Mouse (Mus musculus): Measurements from ENCODE around the gene Cts8. TPM values are rescaled to one million over a fixed set of nuclear protein-coding genes. Genes with fewer than 3 reads are reported as not detected.

Gene Cts8
- polyA plus RNA-seq (2015; fragmentation: Nextera tagmentation; extraction: Ambion mirVana), result not detected in 2 replicates

GRCm38 (mm10) chr13:61255258-61255657 lies at the start of gene Cts8:
TSS of gene Cts8 (minus strand) at chr13:61255358.
- peaks cover 36% of the 10 kb centered on the region for H3K9me3 ChIP-seq
- H3K4me1 ChIP-seq (replicated peaks), result no peaks in the 10 kb centered on the region
- H3K27ac ChIP-seq, result no peak within 1 kb of the TSS
- no peaks in the 10 kb centered on the region for H3K27me3 ChIP-seq
- H3K4me3 ChIP-seq, result no peak within 1 kb of the TSS
- WGBS, result 87% methylated on average over 2 of the region's 2 CpGs
- no peak within 1 kb of the TSS for H3K4me2 ChIP-seq
- H3K9ac ChIP-seq, result no peak within 1 kb of the TSS
- no peaks in the 10 kb centered on the region for H3K36me3 ChIP-seq
- ATAC-seq (ENCODE audit: low FRiP score), result no peak

- no peak within 1 kb of the TSS for H3K4me3 ChIP-seq
- WGBS, result 85% methylated on average over 2 of the region's 2 CpGs
- H3K9me3 ChIP-seq, result peaks cover 30% of the 10 kb centered on the region
- H3K27me3 ChIP-seq, result no peaks in the 10 kb centered on the region
- no peak for ATAC-seq (ENCODE audit: low FRiP score)
- no peak within 1 kb of the TSS for H3K4me2 ChIP-seq
- no peak within 1 kb of the TSS for H3K27ac ChIP-seq
- no peaks in the 10 kb centered on the region for H3K36me3 ChIP-seq
- no peaks in the 10 kb centered on the region for H3K4me1 ChIP-seq (replicated peaks)
- H3K9ac ChIP-seq, result no peak within 1 kb of the TSS
Measured at GRCm38 (mm10) chr13:61288739-61289138, 33.6 kb upstream of the Cts8 start, which contains the start of gene Gm49398. TSS of gene Gm49398 (minus strand) at chr13:61288839.

DNA sequence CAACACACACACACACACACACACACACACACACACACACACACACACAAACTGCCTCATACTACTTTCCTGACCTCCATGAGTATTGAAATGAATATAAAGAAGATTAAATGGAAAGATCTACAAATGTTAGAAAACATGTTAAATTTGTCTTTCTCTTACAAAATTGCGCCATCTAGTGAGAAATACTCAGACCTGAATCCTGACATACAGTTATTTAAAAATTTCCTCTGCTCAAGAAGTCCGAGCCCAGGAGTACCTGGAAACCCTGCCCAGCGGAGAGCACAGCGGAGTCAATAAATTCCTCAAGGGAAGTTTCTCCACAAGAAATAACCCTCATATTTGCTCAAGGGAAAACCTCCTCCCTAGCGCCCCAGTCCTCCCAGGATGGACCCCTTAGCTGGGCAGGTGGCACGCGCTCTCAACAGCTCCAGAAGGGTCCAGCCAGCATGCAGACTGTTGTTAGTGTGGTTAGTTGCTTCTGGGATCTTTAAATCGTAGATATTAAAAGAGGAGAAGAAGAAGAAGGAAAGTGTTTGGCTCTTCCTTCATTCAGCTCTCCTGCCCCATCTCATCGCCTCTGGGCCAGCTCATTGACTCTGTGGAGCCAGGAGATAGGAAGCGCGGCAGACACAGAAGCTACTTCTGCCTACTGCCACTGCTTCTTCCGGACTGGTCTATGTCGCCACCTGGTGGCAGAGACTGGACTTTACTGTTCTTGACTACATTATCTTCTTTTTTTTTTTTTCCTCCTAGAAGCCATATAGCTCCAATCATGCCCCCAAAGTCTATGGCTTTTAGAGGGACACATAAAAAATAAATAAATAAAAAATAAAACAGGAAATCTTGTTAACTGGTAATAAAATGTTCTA lies 13.8 kb downstream of the Cts8 start:
- Histone ChIP-seq H3K27me3 (no peaks in the 10 kb centered on the region), H3K27ac (no peak overlapping the region), H3K4me3 (no peak overlapping the region), H3K4me2 (no peak overlapping the region), H3K36me3 (no peaks in the 10 kb centered on the region), H3K9ac (no peak overlapping the region), H3K4me1 (replicated peaks) (no peaks in the 10 kb centered on the region), H3K9me3 (peaks cover 15% of the 10 kb centered on the region)
- no peak for ATAC-seq (ENCODE audit: low FRiP score)
- 66% methylated on average over 13 of the region's 13 CpGs for WGBS

DNA sequence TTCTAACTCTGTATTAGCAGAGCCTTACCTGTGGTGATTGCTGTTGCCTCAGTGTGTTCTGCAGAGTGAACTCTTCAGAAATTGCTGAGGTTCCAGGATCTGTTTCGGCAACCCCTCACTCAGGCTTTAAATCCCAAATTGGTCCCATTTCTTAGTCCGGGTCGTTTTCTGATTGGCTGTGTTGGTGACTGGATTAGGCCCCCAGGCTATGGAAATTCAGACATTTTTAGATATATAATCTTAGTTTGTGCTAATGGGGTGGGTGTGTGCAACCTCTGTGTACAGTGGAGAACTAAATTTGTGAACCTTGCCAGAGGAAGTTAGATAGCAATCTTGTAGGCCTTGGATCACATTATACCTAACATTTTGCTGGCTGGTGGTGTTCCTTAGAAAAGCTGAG lies 51.8 kb downstream of the Cts8 start, which contains the start of gene Cts6:
TSS of gene Cts6 (minus strand) at position 101 of the 400 bp plus-strand sequence.
- H3K4me1 ChIP-seq (replicated peaks), result no peaks in the 10 kb centered on the region
- H3K4me2 ChIP-seq, result no peak within 1 kb of the TSS
- no peaks in the 10 kb centered on the region for H3K27me3 ChIP-seq
- H3K9me3 ChIP-seq, result peaks cover 39% of the 10 kb centered on the region
- H3K36me3 ChIP-seq, result no peaks in the 10 kb centered on the region
- no peak within 1 kb of the TSS for H3K4me3 ChIP-seq
- H3K27ac ChIP-seq, result no peak within 1 kb of the TSS
- no peak for ATAC-seq (ENCODE audit: low FRiP score)
- no peak within 1 kb of the TSS for H3K9ac ChIP-seq
- WGBS, result 89% methylated on average over 3 of the region's 3 CpGs

Other genes starting within 250 kb of the Cts8 start
- gene Ctsj, start 249.4 kb downstream of the Cts8 start, polyA plus RNA-seq (2015; fragmentation: Nextera tagmentation; extraction: Ambion mirVana), result not detected in 2 replicates
- not detected in 2 replicates for gene Ctsq, start 214.7 kb downstream of the Cts8 start, polyA plus RNA-seq (2015; fragmentation: Nextera tagmentation; extraction: Ambion mirVana)
- not detected in 2 replicates for gene Ctsr, start 91.1 kb downstream of the Cts8 start, polyA plus RNA-seq (2015; fragmentation: Nextera tagmentation; extraction: Ambion mirVana)
- not detected in 2 replicates for gene Cts6, start 51.9 kb downstream of the Cts8 start, polyA plus RNA-seq (2015; fragmentation: Nextera tagmentation; extraction: Ambion mirVana)
- gene Gm49398, start 33.5 kb upstream of the Cts8 start, polyA plus RNA-seq (2015; fragmentation: Nextera tagmentation; extraction: Ambion mirVana), result not detected in 2 replicates
- gene Cts7, start 102.8 kb upstream of the Cts8 start, polyA plus RNA-seq (2015; fragmentation: Nextera tagmentation; extraction: Ambion mirVana), result not detected in 2 replicates

All from hindbrain, embryonic 13.5 days (tissue).